Mouse (Mus musculus) MEL (cell line): ENCODE measurements at regions not wholly inside any gene's neighbourhood (a gene's known extent, or its start where the extent isn't known, plus 50 kb on each side); places are given as distances from the start of the nearest gene placed in this dataset.

ENCODE experiments used
- CHD1 ChIP-seq: IDR thresholded peaks from 2 replicates; pipeline ENCODE4 v1.6.1; 2012; ENCODE audit warnings: low read depth, mild to moderate bottlenecking, inconsistent platforms, low read length, improper control_type of control experiment
- CHD2 ChIP-seq: IDR thresholded peaks from 2 replicates; pipeline ENCODE4 v1.6.1; 2011; ENCODE audit warnings: low read length, improper control_type of control experiment
- CTCF ChIP-seq, 3 experiments: IDR thresholded peaks in 2 of 3; conservative IDR thresholded peaks in 1 of 3; 2 replicates each; pipeline ENCODE4 v1.5.1; 2011 to 2012; ENCODE audit warnings: low read length in 3 of 3, low read depth in 2 of 3, mild to moderate bottlenecking in 2 of 3, improper control_type of control experiment in 1 of 3, inconsistent platforms in 1 of 3, mixed read lengths in 1 of 3, moderate library complexity in 1 of 3; ENCODE audit not compliant: control insufficient read depth in 1 of 3, insufficient read depth in 1 of 3, poor library complexity in 1 of 3, severe bottlenecking in 1 of 3
- EP300 ChIP-seq, 2 experiments: IDR thresholded peaks; 2 replicates each; pipeline ENCODE4 v1.6.1; 2011; ENCODE audit warnings: improper control_type of control experiment in 2 of 2, low read length in 2 of 2, low read depth in 1 of 2, mild to moderate bottlenecking in 1 of 2
- GATA1 ChIP-seq: IDR thresholded peaks from 2 replicates; pipeline ENCODE4 v1.6.1; 2011; ENCODE audit warnings: low read depth, low read length, improper control_type of control experiment
- MEF2A ChIP-seq: IDR thresholded peaks from 2 replicates; pipeline ENCODE4 v1.6.1; 2014; ENCODE audit warnings: low read depth, mild to moderate bottlenecking, inconsistent platforms, low read length, improper control_type of control experiment; ENCODE audit not compliant: poor library complexity, insufficient replicate concordance, severe bottlenecking; ENCODE audit errors: extremely low read depth
- POLR2A ChIP-seq, 2 experiments: IDR thresholded peaks; 2 replicates each; pipeline ENCODE4 v1.6.1; 2011 to 2012; ENCODE audit warnings: low read length in 2 of 2, mild to moderate bottlenecking in 2 of 2, control low read depth in 1 of 2, improper control_type of control experiment in 1 of 2, low read depth in 1 of 2, moderate library complexity in 1 of 2; ENCODE audit not compliant: control insufficient read depth in 1 of 2, insufficient read depth in 1 of 2, poor library complexity in 1 of 2
- UBTF ChIP-seq: IDR thresholded peaks from 2 replicates; pipeline ENCODE4 v1.6.1; 2012; ENCODE audit warnings: low read depth, mild to moderate bottlenecking, inconsistent platforms, low read length, improper control_type of control experiment, moderate library complexity, borderline replicate concordance; ENCODE audit not compliant: insufficient read depth
- ZC3H11A ChIP-seq: IDR thresholded peaks from 2 replicates; pipeline ENCODE4 v1.6.1; 2012; ENCODE audit warnings: low read depth, mild to moderate bottlenecking, inconsistent platforms, low read length, improper control_type of control experiment

GRCm38 (mm10) chr3:154387271-154387670, 56.8 kb upstream of the Lhx8 start:
- no peak for TF ChIP-seq UBTF
- TF ChIP-seq CTCF (IDR thresholded peaks at IDR 0.05 in 2 of 3, conservative IDR thresholded peaks at IDR 0.05 in 1 of 3; ENCODE audit: control insufficient read depth in 1 of 3, insufficient read depth in 1 of 3, low read depth in 2 of 3, low read length in 3 of 3, poor library complexity in 1 of 3, severe bottlenecking in 1 of 3), result no peak
- no peak for TF ChIP-seq MEF2A
- no peak for TF ChIP-seq POLR2A (IDR thresholded peaks at IDR 0.05; ENCODE audit: control insufficient read depth in 1 of 2, insufficient read depth in 1 of 2, low read depth in 1 of 2, low read length in 2 of 2, poor library complexity in 1 of 2)
- no peak for TF ChIP-seq EP300 (IDR thresholded peaks at IDR 0.05; ENCODE audit: low read depth in 1 of 2, low read length in 2 of 2)
- no peak for TF ChIP-seq CHD1
- TF ChIP-seq CHD2, result no peak
- TF ChIP-seq ZC3H11A, result no peak
- no peak for TF ChIP-seq GATA1
